Mouse (Mus musculus): Measurements from ENCODE around the gene Btbd9.

- TF ChIP-seq POLR2A (IDR thresholded peaks at IDR 0.05; ENCODE audit: insufficient read length, low read depth), result no peak
- TF ChIP-seq MAX (IDR thresholded peaks at IDR 0.05; ENCODE audit: low read depth), result no peak
- TF ChIP-seq TCF12 (IDR thresholded peaks at IDR 0.05; ENCODE audit: insufficient read depth, poor library complexity, severe bottlenecking), result no peak
Measured at GRCm38 (mm10) chr17:30245308-30245706, 331.0 kb downstream of the Btbd9 start.
